Mouse (Mus musculus): ENCODE data around the gene Prkce.

Prkce gene

GRCm38 (mm10) chr17:86225488-86226186, 58.1 kb downstream of the Prkce start:
- no peak for DNase-seq (ENCODE audit: extremely low spot score)

DNA sequence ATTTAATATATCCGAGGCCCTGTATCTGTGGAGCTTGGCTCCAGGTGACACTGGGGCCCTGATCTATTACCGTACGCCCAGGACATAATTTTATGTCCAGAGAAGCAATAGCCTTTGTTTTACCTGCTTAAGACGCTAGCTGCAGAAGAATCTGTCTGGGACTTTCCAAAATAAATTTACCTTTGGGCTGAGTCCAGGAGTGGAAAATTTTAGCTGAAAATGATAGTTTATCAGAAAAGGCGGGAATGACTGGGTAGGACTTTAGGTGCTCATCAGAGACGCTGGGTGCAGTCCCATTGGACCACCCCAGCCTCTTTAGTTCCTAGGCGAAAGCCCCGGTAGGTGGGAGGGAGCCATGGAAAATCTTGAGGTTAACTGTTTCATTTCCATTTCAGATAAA, 58.6 kb downstream of the Prkce start:
- DNase-seq (ENCODE audit: extremely low spot score): no peak

- no peak for DNase-seq (ENCODE audit: extremely low spot score)
These were observed 59.0 kb downstream of the Prkce start for GRCm38 (mm10) chr17:86226635-86227034.

GRCm38 (mm10) chr17:86227389-86227788, 59.8 kb downstream of the Prkce start:
- DNase-seq (ENCODE audit: extremely low spot score): no peak

- no peak for DNase-seq (ENCODE audit: extremely low spot score)
These were observed 61.3 kb downstream of the Prkce start for GRCm38 (mm10) chr17:86228850-86229249.

DNA sequence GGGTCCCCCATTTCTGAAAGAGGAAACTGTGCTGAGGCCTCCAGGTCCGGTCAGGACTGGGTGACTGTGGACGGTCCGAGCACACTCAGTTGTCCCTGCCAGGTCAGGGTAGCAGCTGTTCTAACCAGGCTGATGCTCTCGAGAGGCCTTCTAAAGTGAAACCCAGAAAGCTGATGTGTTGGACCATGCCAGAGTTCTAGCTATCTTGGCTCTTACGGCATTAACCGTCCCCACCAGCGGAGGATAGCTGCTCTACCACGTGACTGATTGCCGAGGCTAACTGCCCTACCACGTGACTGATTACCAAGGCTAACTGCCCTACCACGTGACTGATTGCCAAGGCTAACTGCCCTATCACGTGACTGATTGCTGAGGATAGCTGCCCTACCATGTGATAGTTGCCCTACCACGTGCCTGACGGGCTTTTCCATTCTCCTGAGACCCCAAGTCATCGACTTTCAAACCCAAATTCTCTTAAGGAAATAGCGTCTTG, 62.6 kb downstream of the Prkce start:
- no peak for DNase-seq (ENCODE audit: extremely low spot score)

DNA sequence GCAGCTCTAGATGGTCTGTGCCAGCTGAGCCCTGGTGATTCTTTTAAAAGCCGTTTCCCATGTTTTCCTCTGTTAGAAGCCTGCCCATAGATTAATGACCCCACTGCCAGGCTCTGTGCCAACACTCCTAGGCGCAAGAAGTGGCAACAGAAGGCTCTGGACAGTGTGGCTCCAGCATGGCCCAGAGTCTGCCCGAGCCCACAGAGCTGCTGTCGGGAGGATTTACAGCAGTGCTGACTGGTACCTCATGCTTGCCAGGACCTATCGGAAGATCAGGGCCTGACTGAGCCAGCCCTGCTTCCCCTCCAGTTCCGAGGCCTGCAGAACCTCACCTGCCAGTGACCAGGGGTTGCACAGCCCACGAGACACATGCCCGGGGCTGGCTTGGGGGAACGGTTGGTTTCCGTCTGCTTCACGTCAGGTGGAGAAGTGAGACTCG, 64.2 kb downstream of the Prkce start:
- DNase-seq (ENCODE audit: extremely low spot score): no peak

DNA sequence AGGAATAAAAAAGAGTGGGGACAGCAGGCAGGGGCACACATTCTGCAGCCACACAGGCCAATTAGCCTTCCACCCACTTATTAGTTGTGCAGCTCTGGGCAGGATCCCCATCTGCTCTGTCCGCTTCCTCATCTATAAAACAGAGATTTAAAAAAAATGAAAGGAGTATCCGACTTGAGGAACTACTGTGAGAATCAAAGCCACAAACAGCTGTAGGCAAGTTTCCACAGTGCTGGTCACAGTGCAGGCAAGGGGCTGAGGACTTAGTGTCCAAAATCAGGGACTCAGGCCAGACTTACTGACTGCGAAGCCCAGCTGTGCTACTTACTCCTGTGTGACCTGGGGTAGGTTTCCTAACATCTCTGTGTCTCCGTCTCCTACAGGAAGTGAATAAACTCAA, 64.7 kb downstream of the Prkce start:
- no peak for DNase-seq (ENCODE audit: extremely low spot score)

DNA sequence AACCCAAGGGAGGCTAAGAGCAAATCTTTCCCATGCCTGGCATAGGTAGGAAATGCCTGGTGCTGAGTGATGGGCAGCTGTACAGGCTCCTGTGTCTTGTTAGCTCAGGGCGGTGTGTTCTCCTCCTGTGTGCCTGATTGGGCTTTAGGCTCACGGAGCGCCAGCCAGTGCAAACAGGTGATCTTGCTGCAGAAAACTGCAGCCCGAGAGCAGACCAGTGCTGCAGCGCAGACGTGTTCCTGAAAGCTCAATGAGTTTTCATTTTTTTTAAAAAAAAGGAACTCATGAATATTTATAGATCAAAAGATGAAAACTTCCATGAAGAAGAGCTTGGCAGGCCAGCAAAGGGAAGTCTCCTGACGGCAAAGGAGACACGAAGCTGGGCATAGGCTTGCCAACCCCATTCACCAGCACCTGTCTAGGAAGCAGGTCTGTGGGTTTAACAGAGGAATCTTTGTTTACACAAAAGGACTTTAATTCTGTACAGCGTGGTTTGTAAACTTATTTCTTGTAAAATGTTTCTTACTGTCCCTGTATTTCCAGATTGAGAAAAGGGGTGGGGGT, 67.1 kb downstream of the Prkce start:
- no peak for DNase-seq (ENCODE audit: extremely low spot score)

DNA sequence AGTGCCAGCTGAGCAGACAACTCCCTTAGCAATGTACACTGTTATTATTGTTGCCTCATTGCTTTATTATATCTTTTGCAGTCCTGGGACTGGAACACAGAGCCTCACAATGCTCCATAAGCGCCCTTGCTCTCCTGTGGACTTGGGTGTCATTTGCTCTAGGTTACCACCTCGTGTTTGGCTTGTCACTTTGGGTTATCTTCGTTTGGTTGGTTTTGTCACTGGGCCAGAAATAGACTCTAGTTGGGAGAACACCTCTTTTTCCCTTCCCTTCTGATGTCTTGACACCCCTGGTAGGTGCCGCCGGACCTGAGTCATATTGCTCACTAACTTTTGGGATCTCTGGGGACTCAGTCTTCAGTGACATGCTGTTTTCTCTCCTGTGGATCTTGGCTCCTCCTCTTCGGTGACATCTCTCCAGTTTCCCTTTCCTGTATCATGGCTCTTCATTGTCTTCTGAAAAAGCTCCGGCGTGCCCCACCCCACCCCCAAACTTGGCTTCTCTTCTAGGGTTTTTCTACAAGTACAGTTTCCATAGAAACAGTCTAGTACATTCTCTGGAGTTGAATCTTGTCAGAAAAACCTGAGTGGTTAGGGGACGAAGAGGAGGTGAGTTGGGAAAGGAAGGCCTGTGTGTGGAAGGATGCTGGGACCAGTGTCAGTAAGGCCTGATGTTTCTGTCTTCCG, 68.6 kb downstream of the Prkce start:
- DNase-seq (ENCODE audit: extremely low spot score): no peak

GRCm38 (mm10) chr17:86236861-86237763, 69.5 kb downstream of the Prkce start:
- no peak for DNase-seq (ENCODE audit: extremely low spot score)

DNA sequence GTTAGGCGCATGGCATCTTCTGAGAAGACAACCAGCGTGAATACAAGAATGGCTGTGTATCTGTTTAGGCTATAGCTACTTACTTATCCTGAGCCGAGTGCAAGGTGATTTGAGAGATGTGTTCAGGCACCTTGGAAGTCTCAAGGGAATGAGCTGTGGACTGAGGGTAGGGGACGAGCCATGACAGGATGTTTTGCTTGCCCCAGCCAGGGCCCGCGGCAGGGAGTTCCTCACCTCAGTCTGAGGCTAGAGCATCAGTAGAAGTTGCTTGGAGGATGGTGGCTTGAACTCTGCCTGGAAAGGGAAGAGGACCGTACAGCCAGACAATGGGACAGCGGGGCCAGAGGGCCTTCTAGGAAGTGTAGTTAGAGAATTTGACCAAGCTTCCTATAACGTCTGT, 74.7 kb downstream of the Prkce start:
- no peak for DNase-seq (ENCODE audit: extremely low spot score)

DNA sequence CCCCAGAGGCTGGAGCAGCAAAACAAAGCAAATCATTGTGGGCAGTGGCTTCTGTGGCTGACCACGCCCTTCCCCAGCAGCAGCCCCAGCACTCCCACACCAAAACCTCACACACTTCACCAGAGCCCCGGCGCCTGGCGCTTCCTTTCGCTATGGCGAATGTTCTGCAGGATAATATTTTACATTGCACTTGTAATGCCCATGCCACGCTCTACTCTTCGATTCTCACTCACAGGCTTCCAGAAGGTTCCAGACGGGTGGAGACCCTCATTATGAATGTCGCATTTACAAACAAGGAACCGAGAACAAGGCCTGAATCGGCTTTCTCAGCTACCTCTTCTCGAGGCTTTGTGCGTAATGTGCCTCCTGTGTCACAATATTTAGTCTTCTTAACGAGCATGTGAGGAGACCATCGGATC, 75.5 kb downstream of the Prkce start:
- DNase-seq (ENCODE audit: extremely low spot score): no peak

DNA sequence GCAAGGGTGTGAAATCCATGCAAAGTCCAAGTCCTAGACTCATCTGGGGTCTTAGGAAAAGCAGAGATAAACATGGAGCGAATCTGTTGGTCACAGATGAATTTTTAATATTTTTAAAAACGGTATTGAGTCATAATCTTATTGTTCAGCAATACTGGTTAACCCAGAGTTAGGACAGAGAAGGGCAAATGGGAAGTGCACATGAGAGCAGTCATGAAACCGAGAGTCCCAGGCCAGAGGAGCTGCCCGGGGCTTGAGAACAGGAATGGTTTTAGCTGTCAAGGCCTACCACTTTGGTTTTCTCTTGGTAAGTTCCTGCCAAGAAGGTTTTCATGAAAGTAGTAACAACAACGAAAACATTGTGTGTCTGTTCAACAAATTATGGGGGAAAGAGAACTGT, 76.8 kb downstream of the Prkce start:
- DNase-seq (ENCODE audit: extremely low spot score): no peak

- DNase-seq (ENCODE audit: extremely low spot score): no peak
These were observed 81.2 kb downstream of the Prkce start for GRCm38 (mm10) chr17:86248832-86249231.

GRCm38 (mm10) chr17:86249499-86250405, 82.2 kb downstream of the Prkce start:
- DNase-seq (ENCODE audit: extremely low spot score): no peak

GRCm38 (mm10) chr17:86250406-86250905, 82.9 kb downstream of the Prkce start:
- DNase-seq (ENCODE audit: extremely low spot score): no peak

- DNase-seq (ENCODE audit: extremely low spot score): no peak
These were observed 86.3 kb downstream of the Prkce start for GRCm38 (mm10) chr17:86253884-86254283.

DNA sequence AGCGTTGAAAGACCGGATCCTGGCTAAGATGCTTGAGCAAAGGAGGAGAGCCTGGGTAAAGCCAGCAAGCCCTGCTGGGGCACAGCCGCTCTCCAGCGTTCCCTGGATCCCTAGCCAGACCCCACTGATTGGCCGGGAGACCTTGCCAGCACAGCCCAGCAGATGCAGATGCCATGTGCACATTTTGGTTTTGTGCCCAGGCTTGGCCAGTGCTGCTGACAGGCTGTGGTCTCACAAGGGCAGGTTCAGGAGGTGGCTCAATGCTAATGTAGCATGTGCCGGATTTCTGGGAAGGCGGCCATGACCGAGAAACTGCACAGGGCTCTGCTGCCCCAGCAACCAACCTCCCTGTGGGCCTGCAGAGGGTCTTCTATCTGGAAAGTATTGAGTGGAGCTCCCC, 86.7 kb downstream of the Prkce start:
- DNase-seq (ENCODE audit: extremely low spot score): no peak

- DNase-seq (ENCODE audit: extremely low spot score): no peak
These were observed 87.4 kb downstream of the Prkce start for GRCm38 (mm10) chr17:86254978-86255377.

DNA sequence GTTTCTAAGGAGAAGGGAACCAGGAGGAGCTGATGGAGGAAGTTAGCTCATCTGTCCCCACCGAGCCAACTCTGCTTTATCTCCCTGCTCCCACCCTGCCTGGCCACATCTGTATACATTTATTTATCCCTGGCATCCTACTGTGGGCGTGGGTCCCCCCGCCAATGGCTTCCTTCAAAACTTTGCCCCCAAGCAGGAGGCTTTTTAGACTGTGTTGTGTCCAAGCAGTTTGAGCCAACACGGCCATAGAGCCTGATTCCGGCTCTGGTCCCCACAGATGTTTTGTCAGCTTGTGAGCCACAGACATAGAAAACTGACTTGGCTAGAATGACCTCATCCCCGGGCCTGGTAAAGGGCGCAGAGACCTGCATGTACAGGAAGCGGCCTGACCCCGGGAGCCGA, 89.1 kb downstream of the Prkce start:
- no peak for DNase-seq (ENCODE audit: extremely low spot score)
